Mouse (Mus musculus) heart, adult 11 months (tissue): ENCODE data around the gene Slc5a6.
"Not testable (repeated sequence)": the region's sequence is repeated elsewhere in the genome, so short reads cannot be mapped to it uniquely, and the experiment has no call there.

Source experiments
- DNase-seq: peaks from one replicate; pipeline ENCODE4 v3.0.0; 2022

The Slc5a6 gene

GRCm38 (mm10) chr5:31055216-31056140, 6.8 kb upstream of the Slc5a6 start:
- DNase-seq, result peak; percentile 89

GRCm38 (mm10) chr5:31054261-31055215, 5.8 kb upstream of the Slc5a6 start, which contains the start of gene Cad:
Gene Cad (plus strand): TSS chr5:31054780.
- peak; percentile 99 for DNase-seq

- not testable (repeated sequence) for DNase-seq
These were observed 5.0 kb upstream of the Slc5a6 start for GRCm38 (mm10) chr5:31053728-31054127.

GRCm38 (mm10) chr5:31050427-31050826, 1.7 kb upstream of the Slc5a6 start:
- no peak for DNase-seq

- peak; percentile 100 for DNase-seq
These were observed 619 bp downstream of the Slc5a6 start, which contains the start of gene Atraid for GRCm38 (mm10) chr5:31047848-31048762. Gene Atraid (plus strand): TSS chr5:31048312.

- no peak for DNase-seq
These were observed 1.6 kb downstream of the Slc5a6 start for GRCm38 (mm10) chr5:31047074-31047473.

- DNase-seq, result no peak
These were observed 2.3 kb downstream of the Slc5a6 start for GRCm38 (mm10) chr5:31046416-31046815.

- no peak for DNase-seq
These were observed 10.4 kb downstream of the Slc5a6 start for GRCm38 (mm10) chr5:31038171-31038845.

GRCm38 (mm10) chr5:31036556-31036955, 12.2 kb downstream of the Slc5a6 start:
- not testable (repeated sequence) for DNase-seq

GRCm38 (mm10) chr5:31034669-31035068, 14.1 kb downstream of the Slc5a6 start:
- DNase-seq, result no peak

GRCm38 (mm10) chr5:31031508-31031907, 17.2 kb downstream of the Slc5a6 start:
- no peak for DNase-seq

GRCm38 (mm10) chr5:31030926-31031325, 17.8 kb downstream of the Slc5a6 start:
- no peak for DNase-seq

GRCm38 (mm10) chr5:31024641-31025040, 24.1 kb downstream of the Slc5a6 start:
- no peak for DNase-seq

- no peak for DNase-seq
These were observed 25.5 kb downstream of the Slc5a6 start for GRCm38 (mm10) chr5:31023254-31023653.

GRCm38 (mm10) chr5:31022690-31023089, 26.0 kb downstream of the Slc5a6 start:
- DNase-seq, result no peak

GRCm38 (mm10) chr5:31021790-31022189, 26.9 kb downstream of the Slc5a6 start:
- not testable (repeated sequence) for DNase-seq

GRCm38 (mm10) chr5:31015913-31016312, 32.8 kb downstream of the Slc5a6 start:
- DNase-seq, result no peak

GRCm38 (mm10) chr5:31012737-31013136, 36.0 kb downstream of the Slc5a6 start:
- no peak for DNase-seq

- DNase-seq, result peak; percentile 96
These were observed 44.5 kb downstream of the Slc5a6 start for GRCm38 (mm10) chr5:31004184-31004583.

GRCm38 (mm10) chr5:31001560-31001959, 47.2 kb downstream of the Slc5a6 start:
- no peak for DNase-seq

- no peak for DNase-seq
These were observed 47.7 kb downstream of the Slc5a6 start for GRCm38 (mm10) chr5:31000993-31001392.
